Mouse (Mus musculus) liver, postnatal 0 days (tissue): ENCODE measurements around the gene Ppp1r15a. TPM values are rescaled to one million over a fixed set of nuclear protein-coding genes. Genes with fewer than 3 reads are reported as not detected.
A peak's percentile ranks its signal among the peaks of the same experiment; 100 is the strongest.

Experiments used
- ATAC-seq: fragments of 200-750 bp; cut with Nextera tagmentation; 2 replicates; pipeline ENCODE4 v1.8.0; 2017; ENCODE audit warnings: mild to moderate bottlenecking, moderate library complexity
- DNase-seq: peaks from one replicate; pipeline ENCODE4 v3.0.0-alpha.2; 2016
- H3K27ac ChIP-seq: fragments of 300-500 bp; sonication (generic); 2 replicates; pipeline ENCODE4 v1.5.1; 2014; ENCODE audit warnings: antibody characterized with exemption, moderate library complexity, mild to moderate bottlenecking, low read depth
- H3K27me3 ChIP-seq: fragments of 300-500 bp; sonication (generic); 2 replicates; pipeline ENCODE4 v1.6.1; 2014; ENCODE audit warnings: low read length, control low read depth, mixed read lengths; ENCODE audit not compliant: insufficient read depth
- H3K36me3 ChIP-seq: fragments of 300-500 bp; sonication (generic); replicated peaks from 2 replicates; pipeline ENCODE4 v1.6.1; 2014; ENCODE audit warnings: mild to moderate bottlenecking, control low read depth, low read length, moderate library complexity, mixed read lengths; ENCODE audit not compliant: insufficient read depth
- H3K4me1 ChIP-seq: fragments of 300-500 bp; sonication (generic); 2 replicates; pipeline ENCODE4 v1.6.1; 2014; ENCODE audit warnings: antibody characterized with exemption, mild to moderate bottlenecking, control low read depth; ENCODE audit not compliant: insufficient read depth
- H3K4me2 ChIP-seq: fragments of 300-500 bp; sonication (generic); 2 replicates; pipeline ENCODE4 v1.6.1; 2014; ENCODE audit warnings: low read depth, mild to moderate bottlenecking, low read length, moderate library complexity, mixed read lengths
- H3K4me3 ChIP-seq: fragments of 300-500 bp; sonication (generic); 2 replicates; pipeline ENCODE4 v1.5.1; 2014; ENCODE audit warnings: low read depth, low read length
- H3K9ac ChIP-seq: fragments of 300-500 bp; sonication (generic); replicated peaks from 2 replicates; pipeline ENCODE4 v1.6.1; 2014; ENCODE audit warnings: mild to moderate bottlenecking, moderate library complexity
- H3K9me3 ChIP-seq: fragments of 300-500 bp; sonication (generic); 2 replicates; pipeline ENCODE4 v1.6.1; 2016; ENCODE audit warnings: mild to moderate bottlenecking, control low read depth, low read length, mixed read lengths
- CTCF ChIP-seq: sonication (generic); IDR thresholded peaks from 2 replicates; pipeline ENCODE4 v1.5.1; 2016; ENCODE audit warnings: antibody characterized with exemption, low read depth
- EP300 ChIP-seq: IDR thresholded peaks from 2 replicates; pipeline ENCODE4 v1.6.1; 2016; ENCODE audit warnings: antibody characterized with exemption, low read depth, mild to moderate bottlenecking
- WGBS: fragments of 180-500 bp; shearing (Covaris S2); extraction: QIAGEN DNeasy Blood & Tissue Kit; methylation state at CpG from one replicate; pipeline ENCODE4 v1.1.7; 2014; ENCODE audit not compliant: insufficient replicate concordance; 5-methylcytosine and 5-hydroxymethylcytosine counted together
- polyA plus RNA-seq: library from polyadenylated mRNA; unstranded; fragments of >200 nt; fragmentation: Nextera tagmentation; extraction: Ambion mirVana; gene quantifications from 2 replicates; pipeline ENCODE4 v1.2.1, GENCODE M21; 2015

Ppp1r15a gene
- polyA plus RNA-seq, 1 experiment from 2014 or later, result 113 TPM

DNA sequence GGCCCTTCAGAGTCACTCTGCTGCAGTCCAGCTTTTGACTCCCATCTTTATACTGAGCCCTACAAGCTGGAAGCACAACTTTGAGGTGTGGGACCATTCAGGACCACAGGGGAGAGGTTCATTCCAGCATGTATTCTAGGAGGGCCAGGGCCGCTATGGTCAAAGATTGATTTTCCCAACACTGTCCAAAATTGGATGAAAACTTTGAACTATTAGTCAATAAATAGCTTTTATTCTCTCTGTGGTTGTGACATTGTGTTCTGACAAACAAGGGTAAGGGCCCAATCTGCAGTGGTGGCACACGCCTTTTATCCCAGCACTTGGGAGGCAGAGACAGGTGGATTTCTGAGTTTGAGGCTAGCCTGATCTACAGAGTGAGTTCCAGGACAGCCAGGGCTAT, 27.9 kb upstream of the Ppp1r15a start:
- Histone ChIP-seq H3K4me3 (no peak overlapping the region), H3K27ac (no peak overlapping the region), H3K27me3 (no peaks in the 10 kb centered on the region), H3K4me2 (no peak overlapping the region), H3K36me3 (no peaks in the 10 kb centered on the region), H3K9me3 (no peaks in the 10 kb centered on the region), H3K9ac (no peak overlapping the region), H3K4me1 (peaks cover 6% of the 10 kb centered on the region)
- TF ChIP-seq CTCF (no peak), EP300 (no peak)
- DNase-seq (no peak), ATAC-seq (peak; percentile 69)
- WGBS, result 61% methylated on average over 2 of the region's 2 CpGs

DNA sequence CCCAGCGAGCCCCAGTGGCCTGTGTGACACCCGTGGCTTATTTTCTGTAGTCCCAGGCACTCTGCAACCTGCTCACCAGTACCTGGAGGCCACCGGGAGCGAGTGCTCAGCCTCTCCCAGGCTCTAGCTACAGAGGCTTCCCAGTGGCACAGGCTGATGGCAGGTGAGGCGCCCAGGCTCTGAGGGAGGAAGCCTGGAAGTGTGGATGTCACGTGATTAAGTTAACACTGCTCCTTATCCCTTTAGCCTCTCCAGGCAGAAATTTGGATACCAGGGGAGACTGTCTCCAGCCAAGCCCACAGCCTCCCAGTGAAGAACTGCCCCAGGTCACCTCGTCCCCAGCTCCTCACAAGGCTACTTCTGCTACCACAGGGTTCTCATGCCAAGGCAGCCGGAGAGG, 27.5 kb upstream of the Ppp1r15a start:
- Histone ChIP-seq H3K9ac (no peak overlapping the region), H3K36me3 (no peaks in the 10 kb centered on the region), H3K4me1 (peaks cover 6% of the 10 kb centered on the region), H3K9me3 (no peaks in the 10 kb centered on the region), H3K27me3 (no peaks in the 10 kb centered on the region), H3K27ac (no peak overlapping the region), H3K4me2 (no peak overlapping the region), H3K4me3 (no peak overlapping the region)
- 66% methylated on average over 8 of the region's 8 CpGs for WGBS
- ATAC-seq, result peak; percentile 13; the same call in 1 of the 2 replicates
- TF ChIP-seq CTCF, result no peak
- no peak for TF ChIP-seq EP300
- DNase-seq, result no peak

DNA sequence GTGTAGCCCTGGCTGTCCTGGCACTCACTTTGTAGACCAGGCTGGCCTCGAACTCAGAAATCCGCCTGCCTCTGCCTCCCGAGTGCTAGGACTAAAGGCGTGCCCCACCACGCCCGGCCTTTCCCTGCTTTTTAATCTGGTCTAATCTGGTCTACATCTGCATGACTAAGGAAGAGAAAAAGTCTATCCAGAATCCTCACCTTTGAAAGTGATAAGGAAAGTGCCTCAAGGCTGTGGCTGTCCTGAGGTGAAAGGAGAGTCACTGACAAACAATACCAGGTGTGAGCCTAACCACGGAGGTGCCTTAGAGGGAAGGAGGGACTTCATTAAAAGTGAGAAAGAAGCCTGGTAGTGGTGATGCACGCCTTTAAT, 25.4 kb upstream of the Ppp1r15a start:
- no peaks in the 10 kb centered on the region for H3K9me3 ChIP-seq
- DNase-seq (no peak), ATAC-seq (no peak)
- no peak overlapping the region for H3K4me3 ChIP-seq
- H3K27ac ChIP-seq, result no peak overlapping the region
- no peaks in the 10 kb centered on the region for H3K27me3 ChIP-seq
- H3K4me1 ChIP-seq, result peaks cover 6% of the 10 kb centered on the region
- TF ChIP-seq EP300 (no peak), CTCF (no peak)
- H3K9ac ChIP-seq, result no peak overlapping the region
- WGBS, result 72% methylated on average over 8 of the region's 8 CpGs
- H3K36me3 ChIP-seq, result no peaks in the 10 kb centered on the region
- no peak overlapping the region for H3K4me2 ChIP-seq

GRCm38 (mm10) chr7:45550821-45551511, 24.9 kb upstream of the Ppp1r15a start:
- H3K27ac ChIP-seq, result no peak overlapping the region
- H3K4me1 ChIP-seq, result peaks cover 6% of the 10 kb centered on the region
- H3K4me2 ChIP-seq, result no peak overlapping the region
- TF ChIP-seq CTCF (no peak), EP300 (no peak)
- 65% methylated on average over 11 of the region's 11 CpGs for WGBS
- no peak overlapping the region for H3K9ac ChIP-seq
- no peak for ATAC-seq
- H3K4me3 ChIP-seq, result no peak overlapping the region
- H3K9me3 ChIP-seq, result no peaks in the 10 kb centered on the region
- H3K27me3 ChIP-seq, result no peaks in the 10 kb centered on the region
- DNase-seq, result no peak
- H3K36me3 ChIP-seq, result no peaks in the 10 kb centered on the region

- 87% methylated on average over 16 of the region's 16 CpGs for WGBS
- no peak for TF ChIP-seq CTCF
- TF ChIP-seq EP300, result no peak
- no peak for ATAC-seq
- Histone ChIP-seq H3K4me1 (peaks cover 6% of the 10 kb centered on the region), H3K4me2 (no peak overlapping the region), H3K9me3 (no peaks in the 10 kb centered on the region), H3K27me3 (no peaks in the 10 kb centered on the region), H3K9ac (no peak overlapping the region), H3K4me3 (no peak overlapping the region), H3K27ac (no peak overlapping the region), H3K36me3 (no peaks in the 10 kb centered on the region)
- DNase-seq, result no peak
Measured at GRCm38 (mm10) chr7:45549641-45550436, 23.8 kb upstream of the Ppp1r15a start.

DNA sequence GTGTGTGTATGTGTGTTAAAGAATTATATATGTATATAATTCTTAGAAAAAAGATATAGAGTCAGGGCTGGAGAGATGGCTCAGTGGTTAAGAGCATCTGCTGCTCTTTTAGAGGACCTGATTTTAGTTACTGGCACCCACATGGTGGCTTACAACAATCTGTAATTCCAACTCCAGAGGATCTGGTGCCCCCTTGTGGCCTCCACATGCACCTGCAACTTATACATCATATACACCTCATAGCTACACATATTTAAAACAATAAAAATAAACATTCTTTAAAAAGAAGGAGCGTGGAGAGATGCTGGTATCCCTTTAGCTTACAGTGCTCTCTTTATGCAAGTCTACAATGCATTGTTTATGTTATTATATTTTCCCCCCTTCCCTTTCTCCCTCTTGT, 18.5 kb upstream of the Ppp1r15a start:
- no peak for DNase-seq
- no peak overlapping the region for H3K4me3 ChIP-seq
- H3K4me1 ChIP-seq, result peaks cover 4% of the 10 kb centered on the region; the same call in 1 of the 2 replicates
- no peak for ATAC-seq
- no peaks in the 10 kb centered on the region for H3K9me3 ChIP-seq
- H3K4me2 ChIP-seq, result no peak overlapping the region
- H3K27ac ChIP-seq, result no peak overlapping the region
- no peak overlapping the region for H3K9ac ChIP-seq
- TF ChIP-seq CTCF (peak; percentile 51), EP300 (no peak)
- no peaks in the 10 kb centered on the region for H3K36me3 ChIP-seq
- WGBS, result 76% methylated on average over 1 of the region's 1 CpGs
- no peaks in the 10 kb centered on the region for H3K27me3 ChIP-seq
